Mouse (Mus musculus) heart, embryonic 13.5 days (tissue): Measurements from ENCODE around the gene Pcgf2. TPM values are rescaled to one million over a fixed set of nuclear protein-coding genes. Genes with fewer than 3 reads are reported as not detected.
A peak's percentile ranks its signal among the peaks of the same experiment; 100 is the strongest.
"Not testable (repeated sequence)": the region's sequence is repeated elsewhere in the genome, so short reads cannot be mapped to it uniquely, and the experiment has no call there.

Experiments used
- ATAC-seq: fragments of 200-750 bp; cut with Nextera tagmentation; 2 replicates; pipeline ENCODE4 v1.8.0; 2017; ENCODE audit warnings: moderate TSS enrichment; ENCODE audit not compliant: insufficient number of reproducible peaks, low FRiP score, low TSS enrichment; ENCODE audit errors: extremely low read depth
- H3K27ac ChIP-seq: fragments of 300-500 bp; sonication (generic); replicated peaks from 2 replicates; pipeline ENCODE4 v1.5.1; 2015; ENCODE audit warnings: moderate library complexity, mild to moderate bottlenecking, inconsistent platforms
- H3K27me3 ChIP-seq: fragments of 300-500 bp; sonication (generic); replicated peaks from 2 replicates; pipeline ENCODE4 v1.6.1; 2015; ENCODE audit warnings: mild to moderate bottlenecking, inconsistent platforms
- H3K36me3 ChIP-seq: fragments of 300-500 bp; sonication (generic); 2 replicates; pipeline ENCODE4 v1.6.1; 2015; ENCODE audit warnings: mild to moderate bottlenecking, inconsistent platforms
- H3K4me1 ChIP-seq: fragments of 300-500 bp; sonication (generic); 2 replicates; pipeline ENCODE4 v1.6.1; 2015; ENCODE audit warnings: inconsistent platforms
- H3K4me2 ChIP-seq: fragments of 300-500 bp; sonication (generic); 2 replicates; pipeline ENCODE4 v1.6.1; 2015; ENCODE audit warnings: inconsistent platforms, mild to moderate bottlenecking, moderate library complexity
- H3K4me3 ChIP-seq: fragments of 300-500 bp; sonication (generic); 2 replicates; pipeline ENCODE4 v1.5.1; 2015; ENCODE audit warnings: moderate library complexity, mild to moderate bottlenecking, inconsistent platforms
- H3K9ac ChIP-seq: fragments of 300-500 bp; sonication (generic); 2 replicates; pipeline ENCODE4 v1.6.1; 2015; ENCODE audit warnings: inconsistent platforms, mild to moderate bottlenecking, moderate library complexity
- H3K9me3 ChIP-seq: fragments of 300-500 bp; sonication (generic); 2 replicates; pipeline ENCODE4 v1.6.1; 2016; ENCODE audit warnings: inconsistent platforms
- WGBS: fragments of 180-500 bp; shearing (Covaris S2); methylation state at CpG from one replicate; pipeline ENCODE4 v1.1.7; 2015; ENCODE audit warnings: mixed read lengths; 5-methylcytosine and 5-hydroxymethylcytosine counted together
- polyA plus RNA-seq: library from polyadenylated mRNA; unstranded; fragments of >200 nt; fragmentation: Nextera tagmentation; extraction: Ambion mirVana; gene quantifications from 2 replicates; pipeline ENCODE4 v1.2.1, GENCODE M21; 2015

Pcgf2 gene
- polyA plus RNA-seq, 1 experiment from 2014 or later, result 10.5 TPM

- 85% methylated on average over 26 of the region's 26 CpGs for WGBS
- Histone ChIP-seq H3K36me3 (peaks cover 85% of the 10 kb centered on the region), H3K27me3 (no peaks in the 10 kb centered on the region), H3K4me3 (no peak overlapping the region), H3K9me3 (peaks cover 6% of the 10 kb centered on the region; the same call in 1 of the 2 replicates), H3K27ac (no peak overlapping the region), H3K9ac (no peak overlapping the region), H3K4me1 (peaks cover 20% of the 10 kb centered on the region), H3K4me2 (no peak overlapping the region)
- ATAC-seq, result no peak
Measured at GRCm38 (mm10) chr11:97717369-97718280, 17.3 kb upstream of the Pcgf2 start.

GRCm38 (mm10) chr11:97716021-97716420, 15.7 kb upstream of the Pcgf2 start:
- 70% methylated on average over 8 of the region's 8 CpGs for WGBS
- H3K27ac ChIP-seq, result no peak overlapping the region
- peaks cover 20% of the 10 kb centered on the region for H3K4me1 ChIP-seq
- H3K4me2 ChIP-seq, result no peak overlapping the region
- H3K27me3 ChIP-seq, result no peaks in the 10 kb centered on the region
- H3K36me3 ChIP-seq, result peaks cover 85% of the 10 kb centered on the region
- no peak overlapping the region for H3K4me3 ChIP-seq
- H3K9ac ChIP-seq, result no peak overlapping the region
- ATAC-seq, result no peak
- no peaks in the 10 kb centered on the region for H3K9me3 ChIP-seq

GRCm38 (mm10) chr11:97714784-97715760, 14.8 kb upstream of the Pcgf2 start:
- H3K4me1 ChIP-seq, result peaks cover 20% of the 10 kb centered on the region
- H3K4me3 ChIP-seq, result no peak overlapping the region
- no peak overlapping the region for H3K4me2 ChIP-seq
- H3K27me3 ChIP-seq, result no peaks in the 10 kb centered on the region
- no peaks in the 10 kb centered on the region for H3K9me3 ChIP-seq
- H3K9ac ChIP-seq, result no peak overlapping the region
- WGBS, result 73% methylated on average over 14 of the region's 14 CpGs
- H3K36me3 ChIP-seq, result peaks cover 85% of the 10 kb centered on the region
- peak overlapping the region; percentile 24; the same call in 1 of the 2 replicates for H3K27ac ChIP-seq
- no peak for ATAC-seq

GRCm38 (mm10) chr11:97714356-97714755, 14.1 kb upstream of the Pcgf2 start:
- H3K36me3 ChIP-seq, result peaks cover 79% of the 10 kb centered on the region
- no peak overlapping the region for H3K9ac ChIP-seq
- H3K27me3 ChIP-seq, result no peaks in the 10 kb centered on the region
- H3K4me2 ChIP-seq, result no peak overlapping the region
- WGBS, result 97% methylated on average over 3 of the region's 3 CpGs
- no peak for ATAC-seq
- H3K9me3 ChIP-seq, result no peaks in the 10 kb centered on the region
- no peak overlapping the region for H3K4me3 ChIP-seq
- H3K27ac ChIP-seq, result no peak overlapping the region
- H3K4me1 ChIP-seq, result peaks cover 20% of the 10 kb centered on the region

- H3K9ac ChIP-seq, result no peak overlapping the region
- no peak overlapping the region for H3K27ac ChIP-seq
- ATAC-seq, result no peak
- no peaks in the 10 kb centered on the region for H3K9me3 ChIP-seq
- H3K4me1 ChIP-seq, result peaks cover 20% of the 10 kb centered on the region
- no peak overlapping the region for H3K4me2 ChIP-seq
- no peaks in the 10 kb centered on the region for H3K27me3 ChIP-seq
- WGBS, result 72% methylated on average over 8 of the region's 8 CpGs
- H3K4me3 ChIP-seq, result no peak overlapping the region
- H3K36me3 ChIP-seq, result peaks cover 79% of the 10 kb centered on the region
Measured at GRCm38 (mm10) chr11:97713896-97714295, 13.6 kb upstream of the Pcgf2 start.

GRCm38 (mm10) chr11:97712286-97712685, 12.0 kb upstream of the Pcgf2 start:
- WGBS, result 95% methylated on average over 15 of the region's 15 CpGs
- Histone ChIP-seq H3K36me3 (peaks cover 81% of the 10 kb centered on the region), H3K27me3 (no peaks in the 10 kb centered on the region), H3K9ac (no peak overlapping the region), H3K4me1 (peaks cover 16% of the 10 kb centered on the region), H3K4me3 (no peak overlapping the region), H3K9me3 (no peaks in the 10 kb centered on the region), H3K27ac (no peak overlapping the region), H3K4me2 (no peak overlapping the region)
- ATAC-seq, result no peak

- ATAC-seq, result no peak
- Histone ChIP-seq H3K27ac (no peak overlapping the region), H3K4me3 (no peak overlapping the region), H3K27me3 (no peaks in the 10 kb centered on the region), H3K4me2 (no peak overlapping the region), H3K36me3 (peaks cover 85% of the 10 kb centered on the region), H3K9ac (no peak overlapping the region), H3K4me1 (peaks cover 15% of the 10 kb centered on the region), H3K9me3 (no peaks in the 10 kb centered on the region)
- WGBS, result 82% methylated on average over 13 of the region's 13 CpGs
Measured at GRCm38 (mm10) chr11:97711200-97711900, 11.1 kb upstream of the Pcgf2 start.

GRCm38 (mm10) chr11:97710067-97710466, 9.8 kb upstream of the Pcgf2 start:
- H3K36me3 ChIP-seq, result peaks cover 93% of the 10 kb centered on the region
- ATAC-seq, H3K4me1 ChIP-seq, H3K27ac ChIP-seq, H3K27me3 ChIP-seq, H3K4me2 ChIP-seq, H3K9me3 ChIP-seq, H3K9ac ChIP-seq, H3K4me3 ChIP-seq: not testable (repeated sequence)
- 82% methylated on average over 2 of the region's 2 CpGs for WGBS

GRCm38 (mm10) chr11:97703039-97703826, 2.9 kb upstream of the Pcgf2 start, which contains the start of gene Psmb3:
Gene Psmb3, plus strand, starts transcription at chr11:97703399.
- ATAC-seq, result peak; percentile 84
- WGBS, result under 1% methylated on average over 35 of the region's 35 CpGs

GRCm38 (mm10) chr11:97702393-97702745, 2.1 kb upstream of the Pcgf2 start:
- peak overlapping the region; percentile 97 for H3K4me2 ChIP-seq
- ATAC-seq, result no peak
- peak overlapping the region; percentile 96 for H3K4me3 ChIP-seq
- peak overlapping the region; percentile 80 for H3K27ac ChIP-seq
- H3K27me3 ChIP-seq, result no peaks in the 10 kb centered on the region
- peaks cover 39% of the 10 kb centered on the region for H3K4me1 ChIP-seq
- under 1% methylated on average over 24 of the region's 24 CpGs for WGBS
- peak overlapping the region; percentile 80 for H3K9ac ChIP-seq
- peaks cover 33% of the 10 kb centered on the region for H3K36me3 ChIP-seq
- H3K9me3 ChIP-seq, result no peaks in the 10 kb centered on the region

More at GRCm38 (mm10) chr11:97703039-97703826, 2.9 kb upstream of the Pcgf2 start, which contains the start of gene Psmb3:
- Histone ChIP-seq H3K4me1 (peaks cover 30% of the 10 kb centered on the region), H3K4me3 (peak within 1 kb of the TSS; percentile 96), H3K27me3 (no peaks in the 10 kb centered on the region), H3K27ac (peak within 1 kb of the TSS; percentile 80), H3K4me2 (peak within 1 kb of the TSS; percentile 97), H3K9ac (peak within 1 kb of the TSS; percentile 90), H3K36me3 (peaks cover 41% of the 10 kb centered on the region), H3K9me3 (no peaks in the 10 kb centered on the region)
